Mouse (Mus musculus) megakaryocyte, embryonic 14.5 days (primary cell): Measurements from ENCODE around the gene Zdhhc13. TPM values are rescaled to one million over a fixed set of nuclear protein-coding genes. Genes with fewer than 3 reads are reported as not detected.

Experiments
- H3K27me3 ChIP-seq: replicated peaks from 2 replicates; pipeline ENCODE3; 2012; ENCODE audit warnings: inconsistent platforms
- H3K36me3 ChIP-seq: replicated peaks from 2 replicates; pipeline ENCODE3; 2012; ENCODE audit warnings: low read length, inconsistent platforms, mixed read lengths
- H3K4me1 ChIP-seq: 2 replicates; pipeline ENCODE4 v1.6.1; 2012; ENCODE audit warnings: inconsistent platforms
- H3K4me3 ChIP-seq: replicated peaks from 2 replicates; pipeline ENCODE3; 2012; ENCODE audit warnings: moderate library complexity, mild to moderate bottlenecking, inconsistent platforms
- H3K9me3 ChIP-seq: 2 replicates; pipeline ENCODE4 v1.6.1; 2012; ENCODE audit warnings: inconsistent platforms
- FLI1 ChIP-seq: IDR thresholded peaks from 2 replicates; pipeline ENCODE4 v1.6.1; 2012; ENCODE audit warnings: low read length, inconsistent platforms, mixed read lengths
- GATA1 ChIP-seq: IDR thresholded peaks from 3 replicates; pipeline ENCODE4 v1.6.1; 2012; ENCODE audit warnings: mixed read lengths, low read length, inconsistent platforms, borderline replicate concordance
- polyA plus RNA-seq: library from polyadenylated mRNA; stranded (reverse); fragments of >175 nt; gene quantifications from 2 replicates; pipeline ENCODE4 v1.2.3, GENCODE M21; 2012; ENCODE audit warnings: low replicate concordance; ENCODE audit not compliant: insufficient read depth

Gene Zdhhc13
- polyA plus RNA-seq, 1 experiment, result 3.1 TPM

DNA sequence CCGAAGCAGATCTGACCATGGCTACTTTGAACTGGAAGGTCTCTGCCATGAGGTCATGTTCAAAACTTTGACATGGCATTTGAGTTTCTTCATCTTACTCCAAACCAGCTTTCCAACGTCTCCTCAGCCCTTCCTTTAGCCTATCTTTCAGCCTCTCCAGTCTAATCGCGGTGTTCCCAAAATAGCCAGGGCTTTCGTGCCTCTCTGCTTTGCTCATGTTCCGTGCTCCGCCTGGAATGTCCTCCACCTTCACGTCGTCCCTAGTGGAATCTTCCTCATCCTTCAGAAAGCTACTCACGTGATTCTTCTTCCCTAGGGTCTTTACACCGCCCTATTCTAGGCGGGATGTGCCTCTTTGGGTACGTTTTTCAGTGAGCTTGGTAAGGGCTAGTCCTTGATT is 64.7 kb downstream of the Zdhhc13 start:
- TF ChIP-seq GATA1 (no peak), FLI1 (no peak)
- Histone ChIP-seq H3K4me1 (peaks cover 43% of the 10 kb centered on the region), H3K9me3 (no peaks in the 10 kb centered on the region), H3K4me3 (no peak overlapping the region), H3K36me3 (peaks cover 32% of the 10 kb centered on the region), H3K27me3 (no peaks in the 10 kb centered on the region)

GRCm38 (mm10) chr7:48855461-48855860 is 66.7 kb downstream of the Zdhhc13 start:
- Histone ChIP-seq H3K9me3 (no peaks in the 10 kb centered on the region), H3K4me1 (peaks cover 57% of the 10 kb centered on the region), H3K36me3 (peaks cover 36% of the 10 kb centered on the region), H3K27me3 (no peaks in the 10 kb centered on the region), H3K4me3 (no peak overlapping the region)
- TF ChIP-seq GATA1 (no peak), FLI1 (no peak)

DNA sequence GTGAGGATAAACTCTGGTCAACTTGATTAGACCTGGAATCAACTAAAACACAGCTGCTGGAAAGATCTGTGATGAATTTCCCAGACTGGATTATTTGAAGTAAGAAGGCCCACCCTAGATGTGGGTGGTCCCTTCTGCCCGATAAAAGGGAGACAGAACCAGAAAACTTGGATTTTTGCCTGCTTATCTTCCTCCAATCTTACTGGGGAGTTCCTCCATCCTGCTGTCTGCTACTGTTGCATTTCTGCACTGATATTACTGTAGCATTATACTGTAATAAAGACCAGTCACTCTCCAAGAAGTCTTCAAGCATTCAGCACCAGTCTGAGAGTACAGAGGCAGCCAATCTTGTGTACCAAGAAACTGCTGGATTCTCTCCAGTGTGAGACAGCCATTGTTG is 69.5 kb downstream of the Zdhhc13 start:
- Histone ChIP-seq H3K4me1 (peaks cover 81% of the 10 kb centered on the region), H3K9me3 (no peaks in the 10 kb centered on the region), H3K36me3 (peaks cover 33% of the 10 kb centered on the region), H3K27me3 (no peaks in the 10 kb centered on the region), H3K4me3 (no peak overlapping the region)
- TF ChIP-seq FLI1, result no peak
- no peak for TF ChIP-seq GATA1

DNA sequence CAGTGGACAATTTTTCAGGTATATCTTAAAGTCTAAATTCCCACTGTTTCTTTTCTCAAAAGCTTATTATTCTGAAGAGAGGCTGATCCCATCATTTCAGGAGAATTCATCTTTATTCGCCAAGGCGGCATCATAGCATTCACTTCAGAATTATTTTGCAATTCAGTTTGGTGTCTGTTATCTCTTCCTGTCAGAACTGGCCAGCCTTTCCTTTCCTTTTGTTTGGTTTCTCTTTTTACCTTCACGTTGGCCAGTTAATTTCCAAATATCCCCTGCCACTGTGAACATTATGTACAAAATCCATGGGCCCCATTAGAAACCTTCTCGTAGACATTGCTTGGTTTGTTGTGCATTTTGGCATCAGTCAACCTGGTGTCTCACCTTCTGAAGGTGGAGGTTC is 70.6 kb downstream of the Zdhhc13 start:
- Histone ChIP-seq H3K27me3 (no peaks in the 10 kb centered on the region), H3K9me3 (no peaks in the 10 kb centered on the region), H3K4me1 (peaks cover 86% of the 10 kb centered on the region), H3K4me3 (peak overlapping the region; percentile 50), H3K36me3 (peaks cover 30% of the 10 kb centered on the region)
- TF ChIP-seq FLI1, result 0 out of 2 replicates have a peak, but pooled peaks have one; percentile 18
- no peak for TF ChIP-seq GATA1

- Histone ChIP-seq H3K9me3 (no peaks in the 10 kb centered on the region), H3K4me3 (peak overlapping the region; percentile 50), H3K36me3 (peaks cover 34% of the 10 kb centered on the region), H3K4me1 (peaks cover 94% of the 10 kb centered on the region), H3K27me3 (no peaks in the 10 kb centered on the region)
- TF ChIP-seq FLI1 (0 out of 2 replicates have a peak, but pooled peaks have one; percentile 4), GATA1 (no peak)
These were observed 72.1 kb downstream of the Zdhhc13 start for GRCm38 (mm10) chr7:48860948-48861347.

DNA sequence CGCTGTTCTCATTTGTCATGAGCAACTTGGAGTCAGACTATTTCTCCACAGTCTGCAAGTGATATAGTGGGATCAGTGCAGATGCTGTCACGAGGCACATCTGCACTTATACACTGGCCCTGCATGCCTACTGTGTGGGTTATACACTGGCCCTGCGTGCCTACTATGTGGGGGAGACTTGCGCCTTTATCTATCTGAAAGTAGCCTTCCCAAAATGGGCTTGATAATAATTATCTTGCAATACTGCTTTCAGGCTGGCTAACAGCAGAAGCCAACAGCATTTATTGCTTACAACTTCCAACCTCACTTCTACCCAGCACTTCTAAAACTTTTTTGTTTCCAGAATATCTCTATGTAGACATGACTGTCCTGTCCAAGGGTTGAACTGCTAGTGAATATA is 73.0 kb downstream of the Zdhhc13 start:
- Histone ChIP-seq H3K9me3 (no peaks in the 10 kb centered on the region), H3K4me1 (peaks cover 89% of the 10 kb centered on the region), H3K36me3 (peaks cover 36% of the 10 kb centered on the region), H3K4me3 (peak overlapping the region; percentile 55), H3K27me3 (no peaks in the 10 kb centered on the region)
- TF ChIP-seq FLI1, result no peak
- TF ChIP-seq GATA1, result no peak

DNA sequence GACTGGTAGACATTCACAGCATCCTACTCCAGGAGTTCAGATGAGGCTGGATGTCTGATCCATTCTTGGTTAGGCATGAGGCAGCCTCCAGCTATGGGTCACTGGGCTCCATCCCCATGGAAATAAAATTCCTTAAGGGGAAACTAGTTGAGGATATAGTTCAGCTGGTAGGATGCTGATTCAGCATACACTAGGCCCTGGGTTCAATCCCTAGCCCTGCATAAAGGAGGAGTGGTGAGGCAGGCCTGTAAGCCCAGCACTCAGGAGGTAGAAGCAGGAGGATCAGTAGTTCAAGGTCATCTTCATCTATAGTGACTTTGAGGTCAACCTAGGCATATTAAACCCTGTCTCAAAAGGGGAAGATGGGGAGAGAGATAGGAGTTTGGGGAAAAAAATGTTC is 75.4 kb downstream of the Zdhhc13 start:
- Histone ChIP-seq H3K36me3 (peaks cover 45% of the 10 kb centered on the region), H3K9me3 (no peaks in the 10 kb centered on the region), H3K27me3 (no peaks in the 10 kb centered on the region), H3K4me1 (peaks cover 94% of the 10 kb centered on the region), H3K4me3 (no peak overlapping the region)
- TF ChIP-seq FLI1 (no peak), GATA1 (no peak)

GRCm38 (mm10) chr7:48864671-48865458 is 76.1 kb downstream of the Zdhhc13 start:
- Histone ChIP-seq H3K36me3 (peaks cover 52% of the 10 kb centered on the region), H3K4me3 (peak overlapping the region; percentile 33), H3K27me3 (no peaks in the 10 kb centered on the region), H3K4me1 (peaks cover 94% of the 10 kb centered on the region), H3K9me3 (no peaks in the 10 kb centered on the region)
- TF ChIP-seq FLI1 (no peak), GATA1 (no peak)

DNA sequence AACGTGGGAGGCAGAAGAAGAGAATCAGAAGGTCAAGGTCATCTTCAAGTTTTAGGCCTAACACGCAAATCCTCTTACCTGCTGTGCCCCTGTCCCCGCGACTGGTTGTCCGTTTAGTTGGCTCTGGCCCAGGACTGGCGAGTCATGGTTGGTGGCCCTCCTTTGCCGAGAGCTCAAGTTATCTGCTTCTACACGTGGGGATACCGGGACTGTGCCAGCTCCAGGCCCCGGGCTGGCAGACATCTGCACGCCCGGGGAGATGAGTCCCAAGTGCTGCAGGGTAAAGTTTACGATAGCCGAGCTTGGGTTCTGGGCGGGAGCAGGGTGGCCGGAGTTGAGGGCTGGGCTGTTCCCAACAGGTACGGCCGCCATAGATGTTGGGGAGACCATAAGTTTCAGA is 78.8 kb downstream of the Zdhhc13 start:
- H3K9me3 ChIP-seq, result no peaks in the 10 kb centered on the region
- TF ChIP-seq GATA1 (no peak), FLI1 (no peak)
- peaks cover 92% of the 10 kb centered on the region for H3K4me1 ChIP-seq
- H3K27me3 ChIP-seq, result no peaks in the 10 kb centered on the region
- peaks cover 75% of the 10 kb centered on the region for H3K36me3 ChIP-seq
- no peak overlapping the region for H3K4me3 ChIP-seq

DNA sequence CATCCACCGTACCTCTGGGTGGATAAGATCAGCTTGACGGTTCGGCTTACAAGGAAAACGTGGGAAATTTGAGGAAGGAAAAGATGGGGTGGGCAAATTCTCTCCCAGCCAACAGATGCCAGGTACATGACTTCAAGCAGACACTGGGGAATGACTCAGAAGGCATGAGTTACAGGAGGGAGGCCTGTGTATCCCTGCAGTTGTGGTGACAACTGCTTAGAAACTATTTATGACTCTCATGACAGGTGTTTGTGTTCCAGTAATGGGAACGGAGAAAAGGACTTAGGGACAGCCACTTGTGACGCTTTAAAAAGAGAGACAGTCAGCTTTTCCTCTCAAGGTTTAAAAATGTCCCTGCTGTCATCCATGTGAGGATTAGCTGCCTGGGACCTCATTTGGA is 81.3 kb downstream of the Zdhhc13 start:
- Histone ChIP-seq H3K9me3 (no peaks in the 10 kb centered on the region), H3K27me3 (no peaks in the 10 kb centered on the region), H3K36me3 (peaks cover 99% of the 10 kb centered on the region), H3K4me1 (peaks cover 80% of the 10 kb centered on the region), H3K4me3 (no peak overlapping the region)
- TF ChIP-seq GATA1 (no peak), FLI1 (no peak)
